Mouse (Mus musculus): ENCODE measurements around the gene Doc2a. TPM values are rescaled to one million over a fixed set of nuclear protein-coding genes. Genes with fewer than 3 reads are reported as not detected.

The Doc2a gene
- polyA plus RNA-seq, 1 experiment: 0.22 TPM

DNA sequence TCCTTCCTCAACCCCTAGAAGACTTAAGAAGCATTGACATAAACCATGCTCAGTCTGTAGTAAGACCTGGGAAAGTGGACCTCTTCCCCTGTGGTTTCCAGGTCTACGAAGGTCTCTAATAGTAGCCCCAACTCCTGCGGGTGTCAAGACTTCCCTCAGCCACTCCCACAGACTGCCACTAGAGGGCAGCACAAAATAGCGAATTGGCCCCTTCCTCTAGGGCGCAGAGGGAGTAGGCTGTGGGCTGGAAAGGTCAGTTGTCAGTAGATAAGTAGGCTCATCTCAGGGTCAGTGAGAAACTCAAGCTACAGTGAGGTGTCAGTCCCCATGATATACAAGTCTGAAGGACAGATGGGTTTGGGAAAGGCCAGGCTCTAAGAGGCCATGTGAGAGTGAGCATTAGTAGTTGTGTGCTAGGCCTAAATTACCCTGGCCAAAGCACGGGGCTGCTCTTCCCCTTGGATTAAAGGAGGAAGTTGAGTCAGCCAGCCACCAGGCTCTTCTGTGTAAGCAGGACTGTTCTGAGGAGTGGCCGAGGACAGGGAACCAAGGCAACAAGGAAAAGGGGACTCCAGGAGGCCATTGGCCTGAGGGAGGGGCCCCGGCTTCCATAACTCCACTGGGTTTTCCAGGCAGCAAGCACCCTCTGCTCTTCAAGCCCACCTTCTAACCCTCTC lies 25.2 kb upstream of the Doc2a start:
- 20% methylated on average over 7 of the region's 7 CpGs for WGBS
- TF ChIP-seq POLR2A (IDR thresholded peaks at IDR 0.05; ENCODE audit: borderline replicate concordance, extremely low read depth, low read depth, low read length) (no peak), CTCF (IDR thresholded peaks at IDR 0.05; ENCODE audit: insufficient read depth, low read length) (peak; percentile 94)
- peak; percentile 78 for DNase-seq
- Histone ChIP-seq H3K4me1 (ENCODE audit: control insufficient read depth, insufficient read depth, low read length) (0 out of 2 replicates have a peak, but pooled peaks cover 6% of the 10 kb centered on the region), H3K4me3 (replicated peaks; ENCODE audit: extremely low read depth, low read depth, low read length) (no peak overlapping the region)

DNA sequence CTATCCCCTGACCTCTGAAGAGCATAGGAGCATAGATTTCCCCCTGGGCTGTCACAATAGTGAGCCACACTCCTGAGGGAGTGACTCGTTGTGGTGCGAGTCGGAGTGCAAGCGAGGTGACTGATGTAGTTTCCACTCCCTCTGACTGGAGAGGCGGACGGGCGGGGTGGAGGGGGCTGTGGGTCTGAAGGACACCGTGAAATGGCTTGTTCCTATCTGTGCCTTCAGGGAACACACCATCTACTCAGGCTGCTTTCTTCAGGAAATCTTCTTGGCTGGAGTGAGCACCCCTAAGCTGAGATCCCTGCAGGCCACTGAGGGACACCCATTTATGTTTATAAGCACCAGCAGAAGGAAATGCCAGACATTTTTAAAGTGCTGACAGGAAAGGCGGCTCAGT lies 24.5 kb upstream of the Doc2a start:
- 0 out of 2 replicates have a peak, but pooled peaks have one; percentile 8 for TF ChIP-seq POLR2A (IDR thresholded peaks at IDR 0.05; ENCODE audit: borderline replicate concordance, extremely low read depth, low read depth, low read length)
- TF ChIP-seq CTCF (IDR thresholded peaks at IDR 0.05; ENCODE audit: insufficient read depth, low read length): no peak
- Histone ChIP-seq H3K4me3 (replicated peaks; ENCODE audit: extremely low read depth, low read depth, low read length) (peak overlapping the region; percentile 0), H3K4me1 (ENCODE audit: control insufficient read depth, insufficient read depth, low read length) (0 out of 2 replicates have a peak, but pooled peaks cover 6% of the 10 kb centered on the region)
- WGBS: 22% methylated on average over 9 of the region's 9 CpGs
- peak; percentile 31 for DNase-seq

DNA sequence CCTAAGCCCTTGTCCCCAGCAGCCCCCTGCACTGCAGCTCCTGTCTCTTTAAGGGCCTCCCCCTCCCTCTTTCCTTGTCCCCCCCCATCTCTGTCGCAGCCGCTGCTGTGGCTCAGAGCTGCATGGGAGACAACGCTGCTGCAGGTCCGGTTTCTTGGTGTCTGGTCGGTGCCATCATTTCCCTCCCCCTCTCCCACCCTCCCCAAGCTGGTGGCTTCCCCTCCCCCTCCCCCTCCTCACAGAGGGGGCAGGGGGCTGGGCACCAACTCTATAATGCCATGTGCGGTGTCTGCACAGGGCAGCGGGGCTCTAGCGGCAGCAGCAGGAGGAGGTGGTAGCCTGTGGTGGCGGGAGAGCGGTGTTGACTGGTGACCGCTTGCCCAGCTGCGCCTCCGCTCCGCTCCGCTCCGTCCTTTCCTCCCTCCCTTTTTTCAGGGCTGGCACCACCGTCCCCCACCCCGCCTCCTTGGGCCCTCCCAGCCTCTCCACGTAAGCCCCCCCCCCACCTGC lies 24.0 kb upstream of the Doc2a start:
- H3K4me1 ChIP-seq (ENCODE audit: control insufficient read depth, insufficient read depth, low read length): 0 out of 2 replicates have a peak, but pooled peaks cover 6% of the 10 kb centered on the region
- DNase-seq: no peak
- TF ChIP-seq CTCF (IDR thresholded peaks at IDR 0.05; ENCODE audit: insufficient read depth, low read length) (no peak), POLR2A (IDR thresholded peaks at IDR 0.05; ENCODE audit: borderline replicate concordance, extremely low read depth, low read depth, low read length) (no peak)
- 1% methylated on average over 10 of the region's 19 CpGs for WGBS
- H3K4me3 ChIP-seq (replicated peaks; ENCODE audit: extremely low read depth, low read depth, low read length): peak overlapping the region; percentile 58

DNA sequence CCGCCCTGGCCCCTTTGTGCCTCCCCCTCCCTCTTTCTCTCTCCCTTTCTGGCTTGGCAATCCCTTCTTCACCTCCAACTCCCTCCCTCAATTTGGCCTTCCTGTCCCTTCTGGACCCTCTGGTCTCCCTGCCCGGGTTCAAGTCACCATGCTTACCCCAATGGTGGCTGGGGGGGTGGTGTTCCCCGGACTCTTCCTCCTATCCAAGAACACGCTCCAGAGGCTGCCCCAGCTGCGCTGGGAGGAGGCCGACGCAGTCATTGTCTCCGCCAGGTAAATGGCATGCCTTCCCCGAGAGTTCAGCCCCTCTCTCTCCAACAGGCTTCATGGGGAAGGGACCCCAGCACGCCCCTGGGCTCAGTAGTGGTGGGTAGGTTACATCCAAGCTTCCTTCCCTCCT lies 23.3 kb upstream of the Doc2a start:
- no peak for DNase-seq
- no peak for TF ChIP-seq POLR2A (IDR thresholded peaks at IDR 0.05; ENCODE audit: borderline replicate concordance, extremely low read depth, low read depth, low read length)
- TF ChIP-seq CTCF (IDR thresholded peaks at IDR 0.05; ENCODE audit: insufficient read depth, low read length): no peak
- Histone ChIP-seq H3K4me3 (replicated peaks; ENCODE audit: extremely low read depth, low read depth, low read length) (no peak overlapping the region), H3K4me1 (ENCODE audit: control insufficient read depth, insufficient read depth, low read length) (0 out of 2 replicates have a peak, but pooled peaks cover 6% of the 10 kb centered on the region)
- 26% methylated on average over 10 of the region's 10 CpGs for WGBS

DNA sequence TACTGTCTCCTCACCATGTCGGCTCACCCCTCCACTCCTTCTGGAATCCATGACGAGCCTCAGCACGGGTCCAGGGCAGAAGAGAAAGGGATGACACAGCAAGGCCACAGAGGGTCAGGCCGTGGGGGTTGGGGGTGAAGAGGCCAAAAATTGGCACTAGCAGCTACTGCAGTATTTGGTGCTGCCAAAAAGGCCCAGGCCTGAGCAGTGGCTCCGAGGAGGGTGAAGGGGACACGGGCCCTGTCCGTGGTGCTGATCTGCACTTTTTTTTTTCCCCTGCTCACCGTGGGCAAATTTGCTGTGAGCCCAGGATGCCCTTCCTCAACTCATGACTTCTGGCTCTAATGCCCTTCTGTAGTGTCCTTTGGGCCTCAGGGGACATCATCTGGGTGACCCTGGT lies 21.8 kb upstream of the Doc2a start:
- TF ChIP-seq CTCF (IDR thresholded peaks at IDR 0.05; ENCODE audit: insufficient read depth, low read length): no peak
- no peak for TF ChIP-seq POLR2A (IDR thresholded peaks at IDR 0.05; ENCODE audit: borderline replicate concordance, extremely low read depth, low read depth, low read length)
- Histone ChIP-seq H3K4me3 (replicated peaks; ENCODE audit: extremely low read depth, low read depth, low read length) (no peak overlapping the region), H3K4me1 (ENCODE audit: control insufficient read depth, insufficient read depth, low read length) (0 out of 2 replicates have a peak, but pooled peaks cover 6% of the 10 kb centered on the region)
- DNase-seq: no peak
- 20% methylated on average over 8 of the region's 8 CpGs for WGBS

DNA sequence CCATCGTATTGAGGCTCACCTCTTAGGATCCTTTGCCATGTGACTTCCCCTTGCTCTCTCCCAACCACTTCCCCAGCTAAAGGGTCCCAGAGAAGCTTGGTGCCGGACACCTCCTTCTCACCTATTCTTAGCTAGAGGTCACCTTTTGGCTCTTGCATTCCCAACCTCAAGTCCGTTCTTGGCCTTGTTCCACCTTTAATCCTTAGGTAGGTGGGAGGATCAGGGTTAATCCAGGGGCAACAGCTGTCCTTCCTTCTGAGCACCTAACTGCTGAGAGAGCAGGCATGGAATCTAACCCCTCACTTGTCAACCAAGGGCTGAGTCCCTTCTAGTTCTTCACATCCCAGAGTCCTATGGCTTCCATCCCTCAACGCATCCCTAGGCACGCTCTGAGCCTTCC lies 21.3 kb upstream of the Doc2a start:
- no peak for TF ChIP-seq CTCF (IDR thresholded peaks at IDR 0.05; ENCODE audit: insufficient read depth, low read length)
- no peak for TF ChIP-seq POLR2A (IDR thresholded peaks at IDR 0.05; ENCODE audit: borderline replicate concordance, extremely low read depth, low read depth, low read length)
- 0 out of 2 replicates have a peak, but pooled peaks cover 6% of the 10 kb centered on the region for H3K4me1 ChIP-seq (ENCODE audit: control insufficient read depth, insufficient read depth, low read length)
- no peak for DNase-seq
- 64% methylated on average over 5 of the region's 5 CpGs for WGBS
- H3K4me3 ChIP-seq (replicated peaks; ENCODE audit: extremely low read depth, low read depth, low read length): no peak overlapping the region

DNA sequence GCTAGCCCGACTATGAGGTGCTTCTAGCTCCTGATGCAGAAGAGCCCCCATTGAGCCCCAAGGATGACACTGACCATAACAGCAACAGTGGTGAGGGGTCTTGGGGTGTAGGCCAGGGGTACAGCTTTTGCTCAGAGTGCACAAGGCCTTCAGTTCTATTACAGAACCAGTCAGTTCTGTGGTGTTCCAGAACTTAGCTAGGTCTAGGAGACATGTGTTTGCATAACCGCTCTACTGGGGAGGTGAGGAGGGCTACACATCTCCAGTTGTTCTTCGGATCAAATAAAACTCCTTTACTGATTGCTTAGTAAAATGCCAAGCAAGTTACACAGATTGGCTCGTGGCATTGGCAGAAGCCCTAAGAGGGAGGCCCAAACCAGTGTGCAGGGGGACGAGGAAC lies 15.7 kb upstream of the Doc2a start, which contains the start of gene 4930451I11Rik:
4930451I11Rik (minus strand) TSS at position 101 of the 400 bp plus-strand sequence.
- DNase-seq: no peak
- TF ChIP-seq CTCF (IDR thresholded peaks at IDR 0.05; ENCODE audit: insufficient read depth, low read length) (no peak), POLR2A (IDR thresholded peaks at IDR 0.05; ENCODE audit: borderline replicate concordance, extremely low read depth, low read depth, low read length) (no peak)
- Histone ChIP-seq H3K4me3 (replicated peaks; ENCODE audit: extremely low read depth, low read depth, low read length) (peak within 1 kb of the TSS; percentile 25), H3K4me1 (ENCODE audit: control insufficient read depth, insufficient read depth, low read length) (no peaks in the 10 kb centered on the region)
- 48% methylated on average over 5 of the region's 5 CpGs for WGBS

DNA sequence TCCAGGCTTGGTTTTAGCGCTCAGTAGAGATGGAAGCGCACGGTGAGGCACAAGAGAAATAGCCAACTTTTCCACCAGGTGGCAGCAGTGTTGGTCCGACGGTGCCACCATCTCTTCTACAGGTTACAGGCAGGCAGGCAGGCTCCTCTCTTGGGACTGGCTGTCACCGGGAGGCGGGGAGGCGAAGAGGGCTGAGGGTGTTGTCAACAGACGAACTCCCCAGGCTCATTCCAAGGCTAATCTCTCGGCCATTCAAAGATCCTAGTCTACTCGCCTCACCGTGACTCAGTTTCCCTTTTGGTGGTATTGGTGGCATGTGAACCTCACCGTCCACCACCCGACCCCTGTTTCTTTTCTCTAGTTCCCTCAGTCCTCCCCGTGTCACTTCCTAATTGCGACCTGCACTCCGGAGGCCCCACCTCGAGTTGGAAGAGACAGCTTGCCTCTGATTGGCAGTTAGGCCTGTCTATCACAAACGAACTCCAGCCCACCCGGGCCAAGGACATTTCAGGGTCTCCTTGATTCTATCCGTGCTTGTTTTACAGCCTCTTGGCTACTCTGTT lies 15.1 kb upstream of the Doc2a start:
- TF ChIP-seq POLR2A (IDR thresholded peaks at IDR 0.05; ENCODE audit: borderline replicate concordance, extremely low read depth, low read depth, low read length) (no peak), CTCF (IDR thresholded peaks at IDR 0.05; ENCODE audit: insufficient read depth, low read length) (peak; percentile 95)
- Histone ChIP-seq H3K4me3 (replicated peaks; ENCODE audit: extremely low read depth, low read depth, low read length) (peak overlapping the region; percentile 25), H3K4me1 (ENCODE audit: control insufficient read depth, insufficient read depth, low read length) (no peaks in the 10 kb centered on the region)
- under 1% methylated on average over 21 of the region's 21 CpGs for WGBS
- peak; percentile 77 for DNase-seq

DNA sequence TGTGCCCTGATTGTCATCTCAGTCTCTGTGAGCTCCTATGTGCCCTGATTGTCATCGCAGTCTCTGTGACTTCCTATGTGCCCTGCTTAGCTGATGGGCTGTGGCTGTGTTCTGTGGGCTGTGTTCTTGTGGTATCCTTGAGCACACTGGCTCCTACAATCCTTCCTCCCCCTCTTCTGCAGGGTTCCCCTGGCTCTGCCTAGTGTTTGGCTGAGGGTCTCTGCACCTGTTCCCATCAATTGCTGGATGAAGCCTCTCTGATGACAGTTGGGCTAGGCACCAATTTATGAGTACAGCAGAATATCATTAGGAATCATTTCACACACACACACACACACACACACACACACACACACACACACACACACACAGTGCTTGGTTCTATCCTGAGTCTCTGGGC lies 13.9 kb upstream of the Doc2a start:
- DNase-seq: no peak
- no peak overlapping the region for H3K4me3 ChIP-seq (replicated peaks; ENCODE audit: extremely low read depth, low read depth, low read length)
- TF ChIP-seq POLR2A (IDR thresholded peaks at IDR 0.05; ENCODE audit: borderline replicate concordance, extremely low read depth, low read depth, low read length): no peak
- no peak for TF ChIP-seq CTCF (IDR thresholded peaks at IDR 0.05; ENCODE audit: insufficient read depth, low read length)
- 100% methylated on average over 1 of the region's 1 CpGs for WGBS
- H3K4me1 ChIP-seq (ENCODE audit: control insufficient read depth, insufficient read depth, low read length): no peaks in the 10 kb centered on the region

All from lung, adult 2 months (tissue).